Mouse (Mus musculus): Measurements from ENCODE around the gene Bclaf1.

Bclaf1 gene

DNA sequence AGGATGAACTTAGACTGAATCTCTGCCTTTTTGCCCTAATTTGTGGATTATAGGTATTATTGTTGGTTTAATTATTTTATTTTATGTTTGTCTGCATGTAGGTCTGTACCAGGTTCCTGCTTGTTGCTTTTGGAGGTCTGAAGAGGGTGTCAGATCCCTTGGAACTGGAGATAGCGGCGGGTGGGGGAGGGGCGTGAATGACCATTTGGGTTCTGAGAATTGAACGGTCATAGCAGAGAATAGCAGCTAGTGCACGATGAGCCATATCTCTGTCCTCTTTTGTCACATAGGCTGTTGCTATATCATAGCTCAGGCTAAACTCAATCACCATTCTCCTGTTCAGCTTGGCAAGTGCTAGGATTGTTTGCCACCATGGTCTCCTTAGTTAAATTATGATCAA, 5.2 kb downstream of the Bclaf1 start:
- no peak for DNase-seq

DNA sequence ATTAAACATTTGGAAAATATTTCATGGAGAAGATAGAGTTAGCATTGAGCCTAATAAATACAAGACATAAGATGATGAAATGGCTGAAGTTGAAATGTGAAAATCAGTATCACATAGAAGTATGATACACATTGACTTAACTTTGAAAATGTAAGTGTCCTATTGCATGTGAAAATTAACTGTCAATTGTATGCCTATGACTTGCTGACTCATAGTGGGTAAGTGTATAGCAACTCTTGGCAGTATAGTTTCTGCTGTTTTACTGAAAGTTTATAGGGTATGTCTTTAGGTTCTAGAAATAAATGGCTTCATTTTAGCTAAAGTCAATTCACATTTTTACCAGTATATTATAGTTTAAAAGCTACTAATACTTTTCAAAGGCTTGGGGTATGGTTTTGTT, 14.0 kb downstream of the Bclaf1 start:
- DNase-seq: no peak

DNA sequence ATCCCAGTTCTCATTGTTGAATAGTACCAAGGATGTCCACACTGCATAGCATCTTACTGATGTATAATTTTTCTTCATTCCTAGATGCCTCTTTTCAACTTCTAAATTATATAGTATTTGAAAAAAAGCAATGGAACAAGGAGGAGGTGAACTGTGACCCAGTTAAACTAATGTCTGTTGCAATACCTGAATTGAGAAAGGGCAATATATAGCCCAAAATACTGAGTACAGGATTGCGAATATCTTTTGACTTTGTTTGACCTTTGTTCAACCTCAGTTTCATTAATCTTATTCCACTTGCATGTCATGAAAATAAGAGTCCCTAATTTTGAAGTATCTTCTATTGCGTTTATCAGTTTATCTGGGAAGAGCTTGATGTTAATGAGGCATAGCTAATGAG, 19.0 kb downstream of the Bclaf1 start:
- DNase-seq: no peak

DNA sequence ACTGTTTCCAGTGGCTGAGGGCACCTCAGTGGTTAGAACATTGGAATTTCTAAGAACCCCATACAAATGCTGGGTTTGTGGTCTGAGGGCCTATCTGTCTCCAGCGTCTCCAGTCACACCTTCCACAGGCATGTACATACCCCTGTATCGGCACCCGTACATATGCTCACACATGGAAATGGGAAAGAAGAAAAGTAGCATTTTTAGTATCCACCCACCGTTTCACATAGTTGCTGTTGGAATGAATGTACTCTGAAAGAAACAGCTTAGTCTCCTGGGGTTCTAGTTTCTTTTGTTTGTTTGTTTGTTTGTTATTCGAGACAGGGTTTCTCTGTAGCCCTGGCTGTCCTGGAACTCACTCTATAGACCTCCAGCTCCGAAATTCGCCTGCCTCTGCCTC, 25.6 kb downstream of the Bclaf1 start:
- no peak for DNase-seq

DNA sequence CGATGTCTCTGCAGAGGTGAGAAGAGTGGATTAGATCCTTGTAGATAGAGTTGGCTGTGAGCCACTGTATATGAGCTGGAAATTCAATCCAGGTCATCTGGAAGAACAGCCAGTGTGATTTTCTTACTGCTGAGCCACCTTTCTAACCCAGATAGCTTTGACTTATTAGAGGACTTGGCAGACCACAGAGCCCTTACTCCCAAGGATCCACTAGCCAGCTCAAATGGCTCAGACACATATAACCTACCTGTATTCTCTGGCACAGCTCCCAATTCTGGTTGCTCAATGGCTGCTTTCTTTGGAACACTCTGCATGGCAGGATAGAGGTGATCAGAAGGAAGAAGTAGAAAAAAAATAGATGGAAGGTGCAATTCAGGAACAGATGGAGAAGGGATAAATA, 33.5 kb downstream of the Bclaf1 start:
- DNase-seq: no peak

DNA sequence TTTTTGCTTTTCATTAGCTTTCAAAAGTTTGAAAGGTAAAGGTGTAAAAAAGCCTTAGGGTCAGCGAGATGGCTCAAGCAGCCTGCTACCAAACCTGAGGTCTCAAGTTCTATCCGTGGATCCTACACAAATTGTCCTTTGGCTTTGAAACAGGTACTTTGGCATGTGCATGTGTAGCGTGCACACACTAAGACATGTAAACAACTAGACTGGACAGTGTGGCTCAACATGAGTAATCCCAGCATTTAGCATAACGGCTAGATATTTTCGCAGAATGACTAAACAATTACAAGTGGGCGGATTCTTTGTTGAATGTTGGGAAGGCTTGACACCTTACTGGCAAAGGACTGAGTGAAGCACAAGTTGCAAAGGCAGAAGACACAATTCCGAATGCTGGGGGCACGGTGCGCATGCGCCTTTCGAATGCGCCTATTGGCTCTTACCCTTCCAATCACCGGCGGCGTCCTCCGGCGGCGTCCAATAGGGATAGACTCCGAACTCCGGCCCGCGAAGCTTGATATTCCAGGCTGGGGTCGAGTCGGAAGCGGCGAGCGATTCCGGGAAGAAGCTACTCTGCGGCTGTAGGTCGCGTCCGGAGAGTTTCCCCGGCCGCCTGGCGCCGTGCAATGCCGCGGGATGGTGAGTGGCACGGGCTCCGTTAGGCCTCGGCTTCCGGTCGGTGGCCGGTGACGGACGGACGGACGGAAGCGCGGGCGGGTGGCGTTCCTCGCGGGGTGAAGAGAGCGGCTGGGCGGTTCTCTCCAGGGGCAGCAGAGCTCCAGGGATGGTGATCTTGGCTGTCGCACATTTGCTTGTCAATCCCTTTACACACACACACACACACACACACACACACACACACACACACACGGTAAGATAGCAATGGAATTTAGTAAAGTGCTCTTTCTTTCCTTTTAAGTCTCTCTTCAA, 35.3 kb downstream of the Bclaf1 start, which contains the start of gene Mtfr2:
Mtfr2 (plus strand) TSS at position 486 of the 930 bp plus-strand sequence.
- peak; percentile 96 for DNase-seq

DNA sequence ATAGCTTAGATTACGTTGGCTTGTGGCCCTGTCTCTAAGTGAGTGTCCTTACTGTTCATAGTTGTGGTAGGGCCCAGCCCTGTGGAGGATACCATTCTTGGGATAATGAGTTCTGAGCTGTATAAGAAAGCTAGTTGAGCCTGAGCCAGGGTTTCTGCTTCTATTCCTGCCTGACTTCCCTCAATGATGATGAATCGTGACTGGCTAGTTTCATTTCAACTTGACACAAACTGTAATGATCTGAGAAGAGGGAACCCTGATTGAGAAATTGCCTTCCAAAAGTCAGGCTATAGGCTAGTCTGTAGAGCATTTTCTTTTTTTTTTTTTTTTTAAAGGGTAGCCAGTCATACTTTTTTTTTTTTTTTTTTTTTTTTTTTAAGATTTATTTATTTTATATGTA, 36.6 kb downstream of the Bclaf1 start:
- DNase-seq: no peak

DNA sequence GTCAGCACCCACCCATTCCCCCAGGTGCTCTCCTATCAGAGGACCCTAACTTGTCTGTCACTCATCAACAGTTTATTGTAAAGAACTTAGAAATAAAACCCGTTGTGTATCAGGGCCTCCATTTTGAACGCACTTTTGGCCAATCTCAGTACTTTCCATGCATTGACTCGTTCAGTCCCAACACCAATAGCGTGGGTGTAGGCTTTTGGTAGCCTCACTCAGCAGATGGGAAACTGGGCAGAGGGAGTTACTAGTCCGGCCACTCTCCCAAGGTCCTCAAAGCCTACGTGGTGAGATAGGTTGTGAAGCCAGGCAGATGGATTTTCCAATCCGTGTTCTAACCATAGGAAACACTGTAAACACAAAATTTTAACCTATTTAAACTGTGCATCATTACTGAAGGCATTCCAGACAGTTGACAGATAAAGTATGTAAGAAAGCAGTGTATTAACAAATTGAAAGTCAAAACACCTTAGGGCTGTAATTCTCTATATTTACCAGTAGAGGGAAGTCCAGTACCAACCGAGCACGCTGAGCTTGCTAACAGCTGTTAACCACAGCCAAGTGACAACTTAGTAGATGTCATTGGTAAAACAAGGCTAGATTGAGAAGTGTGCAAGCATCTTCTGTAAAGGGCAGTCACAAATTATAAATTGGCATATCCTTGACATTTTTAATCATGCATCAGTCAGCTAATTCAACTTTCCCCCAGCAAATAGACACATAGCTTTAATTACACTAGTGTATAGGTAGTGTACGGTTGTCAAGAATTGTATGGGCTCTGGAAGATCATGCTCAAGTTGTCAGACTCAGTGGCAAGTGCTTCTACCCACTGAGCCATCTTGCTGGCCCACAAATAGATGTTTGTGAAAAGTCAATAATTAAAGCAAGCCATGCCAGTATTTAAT, 49.5 kb downstream of the Bclaf1 start:
- peak; percentile 67 for DNase-seq

DNA sequence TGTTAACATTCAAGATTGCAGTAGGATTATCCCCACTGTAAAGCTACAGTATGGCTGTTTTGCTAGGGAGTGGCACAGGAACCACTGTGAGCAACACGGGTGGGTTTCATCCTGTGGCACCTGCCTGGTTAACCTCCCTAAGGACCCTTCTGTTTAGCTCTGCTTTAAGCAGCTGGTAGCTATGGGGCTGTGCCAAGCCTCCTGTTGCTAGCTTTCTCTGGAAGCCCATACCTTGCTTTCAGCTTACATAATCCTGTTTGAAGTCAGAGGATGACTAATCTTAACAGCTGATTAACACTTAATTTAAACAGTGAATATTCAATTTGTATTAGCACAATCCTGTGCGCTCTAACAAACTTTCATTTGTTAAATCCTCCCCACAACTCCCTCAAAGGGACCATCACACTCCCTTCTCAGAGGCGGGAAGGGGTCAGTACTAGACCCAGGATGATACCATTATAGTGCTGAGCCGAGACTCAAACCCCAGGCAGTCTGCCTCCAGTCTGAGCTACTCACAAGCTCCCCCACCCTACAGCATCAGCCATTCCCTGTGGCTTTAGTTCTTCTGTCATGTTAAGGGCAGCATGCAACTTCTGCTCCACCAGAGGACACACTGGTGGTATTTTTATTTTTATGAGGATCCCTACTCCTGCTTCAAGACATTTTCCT, 50.3 kb downstream of the Bclaf1 start:
- DNase-seq: no peak

DNA sequence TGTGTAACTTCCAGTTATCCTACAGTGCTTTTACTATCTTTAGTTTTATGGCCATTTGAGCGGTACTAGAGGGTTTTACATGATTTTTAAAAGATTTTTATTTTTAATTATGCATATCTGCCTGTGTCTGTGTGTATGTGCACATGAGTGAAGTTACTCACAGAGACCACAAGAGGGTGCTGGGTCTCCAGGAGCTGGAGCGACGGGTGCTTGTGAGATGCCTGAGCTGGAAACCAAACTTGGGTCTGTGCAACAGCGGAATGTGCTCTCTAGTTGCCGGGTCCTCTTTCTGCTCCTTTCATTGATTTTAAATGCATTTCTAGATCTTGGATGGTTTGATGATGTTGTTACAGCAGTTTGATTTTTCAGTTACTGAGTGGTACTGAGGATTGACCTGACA, 59.8 kb downstream of the Bclaf1 start:
- no peak for DNase-seq

DNA sequence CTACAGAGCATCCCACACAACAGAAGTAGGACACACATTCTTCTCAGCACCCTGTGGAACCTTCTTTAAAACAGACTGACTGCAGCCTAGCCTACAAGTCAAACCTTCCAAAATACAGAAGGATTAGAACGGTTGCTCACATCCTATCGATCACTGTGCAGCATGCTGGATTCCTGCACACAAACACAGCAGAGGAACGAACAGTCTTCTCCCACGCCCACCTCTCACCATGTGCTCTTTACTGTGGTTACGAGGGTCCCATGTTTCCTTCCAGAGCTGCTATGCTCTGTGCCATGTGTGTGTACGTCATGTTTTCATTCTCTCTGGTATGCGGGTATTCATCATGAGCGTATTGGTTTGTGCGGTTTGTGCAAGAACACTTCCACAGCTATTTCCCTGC, 65.4 kb downstream of the Bclaf1 start:
- DNase-seq: no peak

DNA sequence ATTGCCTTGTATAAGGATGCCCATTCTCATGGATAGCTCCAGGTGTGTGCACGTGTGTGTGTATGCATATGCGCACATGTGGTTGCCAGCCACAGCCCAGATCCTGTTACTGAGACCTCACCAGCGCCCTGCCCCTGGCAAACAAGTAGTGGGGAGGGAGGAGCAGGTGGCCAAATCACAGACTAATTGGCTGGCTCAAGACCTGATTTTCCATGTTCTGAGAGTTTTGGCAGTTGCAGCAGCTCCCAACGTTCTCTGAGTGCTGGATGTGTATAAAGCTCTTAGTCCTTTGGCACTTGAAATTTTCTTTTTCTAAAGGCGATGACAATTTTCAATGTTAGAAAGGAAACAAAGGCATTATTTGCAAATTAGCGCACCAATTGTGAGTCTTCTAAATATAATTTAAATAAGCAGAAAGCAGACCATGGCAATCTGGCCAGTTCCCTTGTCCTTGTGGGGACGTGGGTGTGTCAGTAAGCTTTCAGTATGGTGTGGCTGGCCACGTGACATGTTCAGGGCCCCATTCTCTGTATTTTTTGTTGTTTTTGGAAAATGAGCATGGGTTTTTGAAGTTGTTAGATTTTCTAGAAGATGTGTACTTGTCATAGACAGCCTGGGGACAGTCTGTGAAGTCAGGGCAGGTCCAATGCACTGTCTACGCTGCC, 66.9 kb downstream of the Bclaf1 start:
- no peak for DNase-seq

DNA sequence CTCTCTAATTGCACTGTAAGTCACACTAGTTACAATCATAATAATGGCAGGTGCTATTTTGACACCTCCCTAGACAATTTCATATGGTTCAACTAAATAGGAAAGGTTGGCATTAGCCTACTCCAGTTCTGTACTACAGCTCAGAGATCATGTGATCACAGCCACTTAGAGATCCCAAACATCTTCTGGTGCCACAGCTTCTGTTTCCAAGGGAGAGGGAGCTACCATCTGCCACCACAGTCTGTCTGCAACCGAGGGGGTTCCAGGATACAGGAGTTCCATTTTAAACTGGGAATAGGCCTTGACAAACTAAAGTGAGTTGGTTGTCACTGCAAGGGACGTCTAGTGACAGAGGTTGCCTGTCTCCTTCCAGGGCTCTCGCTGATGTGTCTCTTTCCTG, 68.5 kb downstream of the Bclaf1 start:
- DNase-seq: no peak

DNA sequence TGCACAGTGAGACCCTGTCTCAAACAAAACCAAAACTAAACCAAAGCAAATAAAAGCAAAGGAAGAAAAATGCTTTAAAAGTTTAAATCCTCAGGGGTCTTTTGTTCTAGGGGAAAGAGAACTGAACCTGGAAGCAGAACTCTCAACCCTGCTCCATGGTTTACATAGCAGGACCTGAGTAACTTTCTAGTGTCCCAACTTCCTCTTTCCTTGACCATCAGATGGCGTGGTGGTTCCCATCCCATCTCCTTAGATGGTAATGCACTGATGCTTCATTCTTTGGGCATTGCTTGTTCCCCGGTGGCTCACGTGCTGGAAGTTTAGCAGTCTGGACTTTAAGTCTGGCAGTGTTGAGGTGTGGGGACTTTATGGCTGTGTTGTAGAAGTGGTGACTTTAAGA, 69.1 kb downstream of the Bclaf1 start:
- no peak for DNase-seq

DNA sequence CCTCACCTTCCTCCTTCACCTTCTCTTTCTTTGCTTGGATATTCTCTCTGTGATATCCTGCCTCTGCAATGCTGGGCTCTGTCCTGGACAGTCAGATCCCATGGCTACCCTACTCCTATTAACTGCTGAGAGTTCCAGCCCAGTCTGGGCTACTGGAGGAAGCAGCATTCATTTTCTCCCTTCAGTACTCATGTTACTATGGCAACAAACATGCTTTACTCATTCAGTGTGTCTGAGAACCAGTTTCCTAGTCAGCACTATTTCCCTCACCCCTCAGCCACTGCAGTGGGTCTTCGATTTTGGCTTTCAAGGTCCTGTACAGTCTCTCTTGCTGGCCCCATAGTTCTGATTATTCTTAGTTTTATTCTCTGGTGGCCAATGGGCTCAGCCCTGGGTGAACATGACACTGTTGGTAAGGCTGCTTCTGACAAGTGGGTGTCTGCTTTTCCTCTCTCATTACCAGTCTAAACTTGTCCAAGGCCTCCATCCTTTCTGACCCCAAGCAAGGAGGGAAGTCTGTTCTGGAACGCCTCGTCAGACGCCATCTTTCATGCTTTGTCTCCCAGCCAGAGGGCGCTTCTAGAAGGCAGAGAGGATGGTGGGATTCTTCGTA, 70.6 kb downstream of the Bclaf1 start:
- DNase-seq: peak; percentile 11

DNA sequence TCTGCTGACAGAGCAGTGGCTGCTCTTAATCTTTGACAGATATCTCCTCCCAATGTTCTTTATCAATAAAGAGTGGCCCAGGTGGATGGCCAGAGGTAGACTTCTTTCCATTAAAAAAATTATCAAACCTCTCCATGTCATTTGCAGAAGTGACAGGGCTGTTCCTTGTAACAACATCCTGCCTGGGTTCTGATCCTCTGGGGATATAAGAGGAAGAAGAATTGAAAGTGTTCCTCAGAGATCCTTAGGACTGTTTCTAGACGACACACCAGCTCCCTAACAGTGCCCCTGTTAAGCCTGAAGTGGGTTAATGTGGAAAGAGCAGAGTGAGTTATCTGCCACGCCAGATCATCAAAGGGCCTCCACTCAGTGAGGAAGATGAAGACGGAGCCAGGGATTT, 78.3 kb downstream of the Bclaf1 start:
- DNase-seq: no peak
